Mouse (Mus musculus) ZHBTc4 (cell line): ENCODE measurements around the gene 2510009E07Rik.

Source experiments
- DNase-seq: peaks from one replicate; pipeline ENCODE4 v3.0.0-alpha.2; 2011; ENCODE audit warnings: low read depth, low spot score

Gene 2510009E07Rik

GRCm38 (mm10) chr16:21636156-21636853 lies 58.2 kb downstream of the 2510009E07Rik start:
- DNase-seq = no peak

- DNase-seq = no peak
Observed at GRCm38 (mm10) chr16:21634460-21634859, 60.0 kb downstream of the 2510009E07Rik start.

GRCm38 (mm10) chr16:21631815-21632222 lies 62.6 kb downstream of the 2510009E07Rik start:
- no peak for DNase-seq

GRCm38 (mm10) chr16:21630614-21631013 lies 63.9 kb downstream of the 2510009E07Rik start:
- no peak for DNase-seq

- no peak for DNase-seq
Observed at GRCm38 (mm10) chr16:21628061-21628591, 66.3 kb downstream of the 2510009E07Rik start.

GRCm38 (mm10) chr16:21627248-21627647 lies 67.2 kb downstream of the 2510009E07Rik start:
- no peak for DNase-seq

- no peak for DNase-seq
Observed at GRCm38 (mm10) chr16:21625784-21626634, 68.5 kb downstream of the 2510009E07Rik start.

- DNase-seq = no peak
Observed at GRCm38 (mm10) chr16:21620630-21621029, 73.8 kb downstream of the 2510009E07Rik start.

- peak; percentile 63 for DNase-seq
Observed at GRCm38 (mm10) chr16:21615802-21616201, 78.7 kb downstream of the 2510009E07Rik start.

- DNase-seq = no peak
Observed at GRCm38 (mm10) chr16:21610473-21610872, 84.0 kb downstream of the 2510009E07Rik start.

- no peak for DNase-seq
Observed at GRCm38 (mm10) chr16:21608176-21608865, 86.1 kb downstream of the 2510009E07Rik start.

GRCm38 (mm10) chr16:21607651-21608040 lies 86.8 kb downstream of the 2510009E07Rik start:
- DNase-seq = no peak

GRCm38 (mm10) chr16:21607021-21607650 lies 87.3 kb downstream of the 2510009E07Rik start:
- no peak for DNase-seq

GRCm38 (mm10) chr16:21606249-21607020 lies 88.0 kb downstream of the 2510009E07Rik start:
- no peak for DNase-seq

- DNase-seq = no peak
Observed at GRCm38 (mm10) chr16:21604354-21604753, 90.1 kb downstream of the 2510009E07Rik start.
